Mouse (Mus musculus): ENCODE measurements around the gene Akap8l. TPM values are rescaled to one million over a fixed set of nuclear protein-coding genes. Genes with fewer than 3 reads are reported as not detected.

Gene Akap8l
- polyA plus RNA-seq, 1 experiment from 2014 or later = 124 TPM

DNA sequence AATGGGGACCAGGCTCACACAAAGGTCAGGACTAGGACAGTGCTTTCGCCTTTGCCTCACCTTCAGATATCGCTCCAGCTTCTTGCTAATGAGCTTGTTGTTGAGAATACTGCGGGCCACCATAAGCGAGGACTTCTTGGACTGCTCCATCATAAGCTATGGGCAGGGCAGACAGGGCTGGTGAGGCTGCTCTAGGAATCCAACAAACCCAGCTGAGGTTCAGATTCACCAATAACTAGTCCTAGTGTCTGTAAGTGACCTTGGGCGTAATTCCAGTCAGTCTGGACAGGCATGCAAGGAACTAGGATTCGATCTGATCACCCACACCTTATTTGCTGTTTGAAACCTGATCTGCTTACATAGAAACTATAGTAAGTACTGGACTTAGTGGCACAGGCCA is 28.6 kb downstream of the Akap8l start:
- WGBS = 11% methylated on average over 6 of the region's 6 CpGs
- Histone ChIP-seq H3K4me3 (ENCODE audit: low read length) (peak overlapping the region; percentile 98), H3K27me3 (ENCODE audit: insufficient read depth, low read length) (no peaks in the 10 kb centered on the region), H3K36me3 (ENCODE audit: insufficient read depth, low read length) (peaks cover 29% of the 10 kb centered on the region), H3K9ac (replicated peaks; ENCODE audit: low read length) (peak overlapping the region; percentile 72), H3K4me1 (ENCODE audit: insufficient read depth, low read length) (peaks cover 12% of the 10 kb centered on the region), H3K27ac (ENCODE audit: low read length) (peak overlapping the region; percentile 97), H3K4me2 (replicated peaks; ENCODE audit: low read depth, low read length) (peak overlapping the region; percentile 63), H3K9me3 (ENCODE audit: low read length) (no peaks in the 10 kb centered on the region)
- ATAC-seq (ENCODE audit: low FRiP score, low TSS enrichment) = 0 out of 2 replicates have a peak, but pooled peaks have one; percentile 1

DNA sequence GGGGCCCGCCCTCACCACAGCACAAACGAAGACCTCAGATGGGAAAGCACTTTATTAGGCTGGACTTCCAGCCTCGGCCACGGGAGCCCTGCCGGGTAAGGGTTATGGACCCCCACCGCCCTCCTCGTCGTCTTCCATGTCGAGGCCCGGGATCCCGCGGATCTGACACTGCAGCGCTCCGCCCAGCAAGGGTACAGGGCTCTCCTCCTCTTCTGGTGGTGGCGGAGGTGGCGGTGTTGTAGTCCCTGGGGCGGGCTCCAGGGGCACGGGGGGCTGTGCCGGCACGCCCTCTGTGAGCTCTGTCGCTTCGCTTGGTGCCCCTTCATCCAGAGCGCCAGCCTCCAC is 29.0 kb downstream of the Akap8l start:
- Histone ChIP-seq H3K4me1 (ENCODE audit: insufficient read depth, low read length) (peaks cover 12% of the 10 kb centered on the region), H3K27me3 (ENCODE audit: insufficient read depth, low read length) (no peaks in the 10 kb centered on the region), H3K4me2 (replicated peaks; ENCODE audit: low read depth, low read length) (peak overlapping the region; percentile 63), H3K9me3 (ENCODE audit: low read length) (no peaks in the 10 kb centered on the region), H3K9ac (replicated peaks; ENCODE audit: low read length) (peak overlapping the region; percentile 72), H3K4me3 (ENCODE audit: low read length) (peak overlapping the region; percentile 98), H3K36me3 (ENCODE audit: insufficient read depth, low read length) (peaks cover 32% of the 10 kb centered on the region), H3K27ac (ENCODE audit: low read length) (peak overlapping the region; percentile 97)
- under 1% methylated on average over 22 of the region's 23 CpGs for WGBS
- peak; percentile 80 for ATAC-seq (ENCODE audit: low FRiP score, low TSS enrichment)

DNA sequence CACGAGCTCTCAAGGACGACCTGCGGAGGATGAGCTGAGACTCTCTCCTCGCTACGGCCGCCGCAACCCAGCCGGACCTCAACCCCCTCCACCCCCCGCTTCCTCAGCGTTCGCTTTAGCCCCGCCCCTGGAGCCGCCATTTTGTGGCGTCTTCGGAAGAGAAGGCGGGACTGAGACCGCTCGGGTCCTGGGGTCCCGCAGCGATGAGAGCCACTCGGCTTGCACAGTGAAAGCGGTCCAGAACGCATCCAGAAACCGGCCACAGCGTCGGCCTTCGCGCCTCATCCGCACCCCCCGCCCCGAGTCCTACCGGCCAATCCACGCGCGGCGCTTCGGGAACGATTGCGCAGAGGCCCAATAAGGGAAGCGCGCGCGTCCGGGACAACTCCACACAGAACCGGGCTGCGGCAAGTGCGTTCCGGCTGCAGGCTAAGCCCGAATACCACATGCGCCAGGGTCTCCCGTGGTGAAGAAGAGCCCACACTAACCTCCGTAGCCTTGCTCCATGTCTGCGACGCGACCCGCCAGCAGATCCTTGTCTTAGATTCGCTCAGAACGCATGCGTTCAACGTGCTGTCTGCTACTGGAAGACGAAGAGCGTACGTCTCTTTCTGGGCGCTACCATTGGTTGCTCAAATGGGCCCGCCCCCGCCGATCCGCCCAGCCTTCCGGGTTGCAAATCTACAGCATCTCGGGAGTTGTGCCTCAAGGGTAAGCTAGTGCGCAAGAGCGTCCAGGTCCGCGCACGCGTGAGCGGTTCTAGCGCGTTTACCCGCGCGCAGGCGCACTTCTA is 29.6 kb downstream of the Akap8l start, which contains the start of gene Akap8:
Akap8 (minus strand) TSS at position 642 of the 793 bp plus-strand sequence.
- peaks cover 12% of the 10 kb centered on the region for H3K4me1 ChIP-seq (ENCODE audit: insufficient read depth, low read length)
- peak within 1 kb of the TSS; percentile 89 for H3K9ac ChIP-seq (replicated peaks; ENCODE audit: low read length)
- H3K27me3 ChIP-seq (ENCODE audit: insufficient read depth, low read length) = no peaks in the 10 kb centered on the region
- peak; percentile 98 for ATAC-seq (ENCODE audit: low FRiP score, low TSS enrichment)
- WGBS = under 1% methylated on average over 83 of the region's 83 CpGs
- H3K36me3 ChIP-seq (ENCODE audit: insufficient read depth, low read length) = peaks cover 32% of the 10 kb centered on the region
- H3K9me3 ChIP-seq (ENCODE audit: low read length) = no peaks in the 10 kb centered on the region
- peak within 1 kb of the TSS; percentile 97 for H3K27ac ChIP-seq (ENCODE audit: low read length)
- H3K4me3 ChIP-seq (ENCODE audit: low read length) = peak within 1 kb of the TSS; percentile 98
- H3K4me2 ChIP-seq (replicated peaks; ENCODE audit: low read depth, low read length) = peak within 1 kb of the TSS; percentile 74

DNA sequence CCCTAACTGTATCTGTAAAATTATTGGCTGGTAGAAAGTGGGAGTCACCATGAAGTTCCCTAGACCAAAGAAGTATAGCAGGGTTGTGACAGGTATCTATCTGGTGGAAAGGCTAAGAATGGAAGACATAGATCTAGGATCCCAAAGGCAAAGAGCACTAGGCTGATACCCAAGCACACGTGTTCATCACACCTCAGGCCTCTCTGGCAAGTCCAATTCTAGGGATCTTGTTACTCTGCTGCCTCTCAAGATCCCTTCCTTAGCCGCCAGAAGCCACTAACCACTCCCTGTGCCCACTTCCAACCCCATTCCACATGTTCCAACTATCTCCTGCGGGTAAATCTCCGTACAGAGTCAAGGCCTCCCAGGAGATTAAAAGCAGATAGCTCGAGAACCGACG is 30.5 kb downstream of the Akap8l start:
- peak overlapping the region; percentile 74 for H3K4me2 ChIP-seq (replicated peaks; ENCODE audit: low read depth, low read length)
- H3K27ac ChIP-seq (ENCODE audit: low read length) = peak overlapping the region; percentile 97
- peak overlapping the region; percentile 98 for H3K4me3 ChIP-seq (ENCODE audit: low read length)
- no peak for ATAC-seq (ENCODE audit: low FRiP score, low TSS enrichment)
- no peaks in the 10 kb centered on the region for H3K9me3 ChIP-seq (ENCODE audit: low read length)
- H3K27me3 ChIP-seq (ENCODE audit: insufficient read depth, low read length) = no peaks in the 10 kb centered on the region
- H3K36me3 ChIP-seq (ENCODE audit: insufficient read depth, low read length) = peaks cover 32% of the 10 kb centered on the region
- H3K9ac ChIP-seq (replicated peaks; ENCODE audit: low read length) = peak overlapping the region; percentile 89
- WGBS = 0% methylated on average over 7 of the region's 7 CpGs
- peaks cover 12% of the 10 kb centered on the region for H3K4me1 ChIP-seq (ENCODE audit: insufficient read depth, low read length)

DNA sequence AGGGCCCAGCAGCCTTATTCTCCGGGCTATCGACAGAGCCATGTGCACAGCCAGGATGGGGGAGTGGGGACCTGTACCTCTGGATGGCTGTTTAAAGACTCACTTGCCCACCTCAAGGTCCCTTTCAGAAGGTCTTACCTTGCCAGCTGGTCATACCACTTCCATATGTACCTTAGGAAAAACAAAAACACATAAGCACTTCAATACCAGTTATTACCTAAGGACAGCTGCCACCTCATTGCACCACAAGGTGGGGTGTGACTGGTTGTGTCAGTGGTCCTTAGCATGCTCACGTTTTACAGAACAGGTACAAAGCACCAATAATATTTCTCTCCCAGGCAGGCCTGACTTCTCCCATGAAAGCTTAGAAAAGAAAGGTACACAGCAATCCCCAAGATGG is 32.7 kb downstream of the Akap8l start:
- Histone ChIP-seq H3K36me3 (ENCODE audit: insufficient read depth, low read length) (peaks cover 49% of the 10 kb centered on the region), H3K4me1 (ENCODE audit: insufficient read depth, low read length) (peaks cover 12% of the 10 kb centered on the region), H3K4me3 (ENCODE audit: low read length) (no peak overlapping the region), H3K9me3 (ENCODE audit: low read length) (no peaks in the 10 kb centered on the region), H3K27ac (ENCODE audit: low read length) (no peak overlapping the region), H3K27me3 (ENCODE audit: insufficient read depth, low read length) (no peaks in the 10 kb centered on the region), H3K9ac (replicated peaks; ENCODE audit: low read length) (no peak overlapping the region), H3K4me2 (replicated peaks; ENCODE audit: low read depth, low read length) (no peak overlapping the region)
- WGBS = 75% methylated on average over 3 of the region's 3 CpGs
- ATAC-seq (ENCODE audit: low FRiP score, low TSS enrichment) = no peak

DNA sequence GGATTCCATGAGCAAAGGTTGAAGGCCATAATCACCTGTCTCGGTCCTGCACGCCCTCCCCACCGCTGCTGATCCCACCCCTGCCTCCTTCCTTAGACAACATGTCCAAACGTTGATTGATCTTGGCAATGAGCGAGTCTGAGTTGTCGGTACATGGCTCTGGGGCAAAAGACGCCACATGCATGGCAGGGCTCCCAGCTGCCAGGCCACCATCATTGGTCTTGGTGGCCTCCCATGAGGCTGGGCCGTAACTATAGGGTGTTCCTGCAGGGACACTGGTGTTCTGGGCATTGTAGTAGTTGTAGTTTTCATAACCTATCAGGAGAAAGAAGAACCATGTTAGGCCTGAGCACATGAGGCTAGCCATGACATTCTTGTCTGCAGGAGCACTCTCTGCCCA is 33.4 kb downstream of the Akap8l start:
- H3K4me1 ChIP-seq (ENCODE audit: insufficient read depth, low read length) = peaks cover 9% of the 10 kb centered on the region
- no peak for ATAC-seq (ENCODE audit: low FRiP score, low TSS enrichment)
- no peak overlapping the region for H3K4me2 ChIP-seq (replicated peaks; ENCODE audit: low read depth, low read length)
- no peaks in the 10 kb centered on the region for H3K27me3 ChIP-seq (ENCODE audit: insufficient read depth, low read length)
- no peak overlapping the region for H3K27ac ChIP-seq (ENCODE audit: low read length)
- H3K9ac ChIP-seq (replicated peaks; ENCODE audit: low read length) = no peak overlapping the region
- peaks cover 56% of the 10 kb centered on the region for H3K36me3 ChIP-seq (ENCODE audit: insufficient read depth, low read length)
- WGBS = 95% methylated on average over 8 of the region's 8 CpGs
- no peak overlapping the region for H3K4me3 ChIP-seq (ENCODE audit: low read length)
- H3K9me3 ChIP-seq (ENCODE audit: low read length) = no peaks in the 10 kb centered on the region

DNA sequence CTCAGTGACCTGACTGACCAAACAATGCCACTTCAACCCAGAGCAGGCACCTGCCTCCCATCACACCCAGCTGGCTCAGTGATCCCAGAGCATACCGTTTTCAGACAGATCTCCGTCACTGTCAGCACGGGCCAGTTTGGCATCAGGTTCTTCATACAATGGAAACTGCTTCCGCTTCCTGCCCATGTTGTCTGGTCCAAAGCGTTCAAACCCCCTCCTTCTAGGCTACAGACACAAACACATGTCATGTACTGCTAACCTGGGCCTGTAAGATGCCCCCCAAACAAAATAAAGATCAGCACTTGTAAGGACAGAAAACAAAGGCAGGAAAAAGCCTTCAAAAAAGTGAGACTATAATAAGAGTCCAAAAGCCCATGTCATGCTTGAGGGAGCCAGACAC is 34.8 kb downstream of the Akap8l start:
- Histone ChIP-seq H3K36me3 (ENCODE audit: insufficient read depth, low read length) (peaks cover 70% of the 10 kb centered on the region), H3K4me3 (ENCODE audit: low read length) (no peak overlapping the region), H3K4me1 (ENCODE audit: insufficient read depth, low read length) (peaks cover 6% of the 10 kb centered on the region), H3K27me3 (ENCODE audit: insufficient read depth, low read length) (no peaks in the 10 kb centered on the region), H3K4me2 (replicated peaks; ENCODE audit: low read depth, low read length) (no peak overlapping the region), H3K9ac (replicated peaks; ENCODE audit: low read length) (no peak overlapping the region), H3K27ac (ENCODE audit: low read length) (no peak overlapping the region), H3K9me3 (ENCODE audit: low read length) (no peaks in the 10 kb centered on the region)
- 89% methylated on average over 5 of the region's 5 CpGs for WGBS
- ATAC-seq (ENCODE audit: low FRiP score, low TSS enrichment) = no peak

DNA sequence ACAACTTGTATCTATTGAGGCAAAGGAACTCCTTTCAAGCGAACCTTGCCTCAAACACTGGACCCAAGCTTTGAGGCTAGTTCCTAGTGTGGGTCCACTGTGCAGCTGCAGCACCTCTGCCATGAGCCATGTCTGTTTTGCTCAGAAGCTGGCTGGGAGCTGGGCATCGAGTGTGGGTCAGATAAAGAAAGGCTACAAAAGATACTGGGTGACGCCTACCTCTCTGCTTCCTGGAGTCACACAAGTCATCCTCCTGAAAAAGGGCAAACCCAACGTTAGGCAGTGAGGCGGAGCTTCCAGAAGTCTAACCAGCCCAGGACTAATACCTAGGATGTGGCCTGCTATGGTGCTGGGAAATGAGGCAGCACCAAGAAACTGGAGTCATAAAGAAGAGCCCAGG is 36.5 kb downstream of the Akap8l start:
- Histone ChIP-seq H3K27me3 (ENCODE audit: insufficient read depth, low read length) (no peaks in the 10 kb centered on the region), H3K36me3 (ENCODE audit: insufficient read depth, low read length) (peaks cover 86% of the 10 kb centered on the region), H3K4me1 (ENCODE audit: insufficient read depth, low read length) (peaks cover under 1% of the 10 kb centered on the region), H3K9ac (replicated peaks; ENCODE audit: low read length) (no peak overlapping the region), H3K9me3 (ENCODE audit: low read length) (no peaks in the 10 kb centered on the region), H3K27ac (ENCODE audit: low read length) (no peak overlapping the region), H3K4me2 (replicated peaks; ENCODE audit: low read depth, low read length) (no peak overlapping the region), H3K4me3 (ENCODE audit: low read length) (no peak overlapping the region)
- ATAC-seq (ENCODE audit: low FRiP score, low TSS enrichment) = no peak
- WGBS = 86% methylated on average over 5 of the region's 5 CpGs

DNA sequence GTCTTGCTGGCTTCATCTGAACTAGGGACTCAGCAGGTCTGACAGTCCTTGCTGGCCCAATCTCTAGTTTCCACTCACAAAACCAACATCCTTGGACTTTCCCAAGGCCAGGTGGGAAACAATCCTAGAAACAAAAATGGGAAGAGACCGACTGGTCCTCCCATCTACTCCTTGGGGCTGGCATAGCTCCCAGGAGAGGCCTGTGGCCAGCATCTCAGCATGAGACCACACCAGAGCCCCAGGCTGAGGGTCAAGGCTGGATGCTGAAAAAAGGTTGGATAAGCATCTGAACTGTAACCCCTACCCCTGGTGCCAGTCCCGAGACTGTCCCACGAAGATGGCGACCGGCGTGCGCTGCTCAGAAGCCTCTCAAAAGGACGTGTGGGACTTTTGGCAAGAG is 37.6 kb downstream of the Akap8l start:
- WGBS = 94% methylated on average over 8 of the region's 8 CpGs
- ATAC-seq (ENCODE audit: low FRiP score, low TSS enrichment) = no peak
- no peaks in the 10 kb centered on the region for H3K27me3 ChIP-seq (ENCODE audit: insufficient read depth, low read length)

DNA sequence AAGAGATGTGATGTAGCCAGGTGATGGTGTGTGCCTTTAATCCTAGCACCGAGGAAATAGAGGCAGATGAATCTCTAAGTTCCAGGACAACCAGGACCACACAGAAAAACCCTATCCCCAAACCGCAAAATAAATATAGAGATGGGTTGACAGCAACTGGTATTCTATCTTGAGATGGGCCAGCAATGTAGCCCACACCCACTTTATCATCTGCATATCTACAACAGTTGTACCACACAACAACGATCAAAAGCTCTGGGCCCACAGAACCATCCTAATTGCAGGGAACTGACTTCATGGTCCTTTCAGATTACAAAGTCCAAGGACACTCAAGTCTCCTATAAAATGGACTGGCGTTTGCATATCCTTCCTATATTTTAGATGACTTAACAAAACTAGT is 42.4 kb downstream of the Akap8l start:
- Histone ChIP-seq H3K27ac (ENCODE audit: low read length) (no peak overlapping the region), H3K4me1 (ENCODE audit: insufficient read depth, low read length) (no peaks in the 10 kb centered on the region), H3K27me3 (ENCODE audit: insufficient read depth, low read length) (no peaks in the 10 kb centered on the region), H3K9ac (replicated peaks; ENCODE audit: low read length) (no peak overlapping the region), H3K4me2 (replicated peaks; ENCODE audit: low read depth, low read length) (no peak overlapping the region), H3K4me3 (ENCODE audit: low read length) (no peak overlapping the region), H3K36me3 (ENCODE audit: insufficient read depth, low read length) (peaks cover 94% of the 10 kb centered on the region), H3K9me3 (ENCODE audit: low read length) (no peaks in the 10 kb centered on the region)
- no peak for ATAC-seq (ENCODE audit: low FRiP score, low TSS enrichment)
- 88% methylated on average over 4 of the region's 4 CpGs for WGBS

More for the DNA sequence above, 37.6 kb downstream of the Akap8l start:
- Histone ChIP-seq H3K4me2 (replicated peaks; ENCODE audit: low read depth, low read length) (no peak overlapping the region), H3K4me3 (ENCODE audit: low read length) (no peak overlapping the region), H3K9ac (replicated peaks; ENCODE audit: low read length) (no peak overlapping the region), H3K36me3 (ENCODE audit: insufficient read depth, low read length) (peaks cover 95% of the 10 kb centered on the region), H3K9me3 (ENCODE audit: low read length) (no peaks in the 10 kb centered on the region), H3K27ac (ENCODE audit: low read length) (no peak overlapping the region), H3K4me1 (ENCODE audit: insufficient read depth, low read length) (no peaks in the 10 kb centered on the region)
